Mouse (Mus musculus) heart, postnatal 0 days (tissue): ENCODE measurements around the gene Egfr. TPM values are rescaled to one million over a fixed set of nuclear protein-coding genes. Genes with fewer than 3 reads are reported as not detected.

Source experiments
- ATAC-seq: fragments of 200-750 bp; cut with Nextera tagmentation; 2 replicates; pipeline ENCODE4 v1.8.0; 2017; ENCODE audit warnings: low read depth, moderate number of reproducible peaks, moderate library complexity; ENCODE audit not compliant: insufficient read depth
- DNase-seq: peaks from one replicate; pipeline ENCODE4 v3.0.0-alpha.2; 2016; ENCODE audit warnings: low spot score
- H3K27ac ChIP-seq: fragments of 300-500 bp; sonication (generic); 2 replicates; pipeline ENCODE4 v1.5.1; 2014; ENCODE audit warnings: low read depth, mild to moderate bottlenecking
- H3K27me3 ChIP-seq: fragments of 300-500 bp; sonication (generic); 2 replicates; pipeline ENCODE4 v1.6.1; 2014; ENCODE audit warnings: low read length, mixed read lengths; ENCODE audit not compliant: control insufficient read depth, insufficient read depth
- H3K36me3 ChIP-seq: fragments of 300-500 bp; sonication (generic); replicated peaks from 2 replicates; pipeline ENCODE4 v1.6.1; 2014; ENCODE audit warnings: low read length, mixed read lengths; ENCODE audit not compliant: control insufficient read depth, insufficient read depth
- H3K4me1 ChIP-seq: fragments of 300-500 bp; sonication (generic); 2 replicates; pipeline ENCODE4 v1.6.1; 2014; ENCODE audit warnings: antibody characterized with exemption; ENCODE audit not compliant: control insufficient read depth, insufficient read depth
- H3K4me2 ChIP-seq: fragments of 300-500 bp; sonication (generic); 2 replicates; pipeline ENCODE4 v1.6.1; 2014; ENCODE audit warnings: low read depth, mild to moderate bottlenecking, low read length, moderate library complexity
- H3K4me3 ChIP-seq: fragments of 300-500 bp; sonication (generic); 2 replicates; pipeline ENCODE4 v1.5.1; 2014; ENCODE audit warnings: low read depth, low read length
- H3K9ac ChIP-seq: fragments of 300-500 bp; sonication (generic); replicated peaks from 2 replicates; pipeline ENCODE4 v1.6.1; 2014; ENCODE audit warnings: low read depth, low read length, mixed read lengths
- H3K9me3 ChIP-seq: fragments of 300-500 bp; sonication (generic); replicated peaks from 2 replicates; pipeline ENCODE4 v1.6.1; 2016; ENCODE audit warnings: low read length; ENCODE audit not compliant: control insufficient read depth
- CTCF ChIP-seq: IDR thresholded peaks from 2 replicates; pipeline ENCODE4 v1.5.1; 2016; ENCODE audit warnings: antibody characterized with exemption, control low read depth, low read depth
- EP300 ChIP-seq: IDR thresholded peaks from 2 replicates; pipeline ENCODE4 v1.6.1; 2016; ENCODE audit warnings: antibody characterized with exemption, low read depth
- WGBS: fragments of 180-500 bp; shearing (Covaris S2); extraction: QIAGEN DNeasy Blood & Tissue Kit; methylation state at CpG from one replicate; pipeline ENCODE4 v1.1.7; 2014; 5-methylcytosine and 5-hydroxymethylcytosine counted together
- polyA plus RNA-seq: library from polyadenylated mRNA; unstranded; fragments of >200 nt; fragmentation: Nextera tagmentation; extraction: Ambion mirVana; gene quantifications from 2 replicates; pipeline ENCODE4 v1.2.1, GENCODE M21; 2015
- total RNA-seq: library from RNA; depleted of rRNA; stranded (reverse); fragments of >200 nt; gene quantifications from 2 replicates; pipeline ENCODE4 v1.2.3, GENCODE M21; 2014; ENCODE audit warnings: low replicate concordance

The Egfr gene
- total and polyA plus RNA-seq, 2 experiments from 2014 or later: 1.2 to 2.5 TPM

GRCm38 (mm10) chr11:16864980-16865561, 113.1 kb downstream of the Egfr start:
- ATAC-seq (no peak), DNase-seq (no peak)
- 17% methylated on average over 3 of the region's 3 CpGs for WGBS
- Histone ChIP-seq H3K4me1 (peaks cover 8% of the 10 kb centered on the region; the same call in 1 of the 2 replicates), H3K4me3 (no peak overlapping the region), H3K36me3 (no peaks in the 10 kb centered on the region), H3K4me2 (no peak overlapping the region), H3K9me3 (no peaks in the 10 kb centered on the region), H3K27ac (no peak overlapping the region), H3K27me3 (0 out of 2 replicates have a peak, but pooled peaks cover 5% of the 10 kb centered on the region), H3K9ac (no peak overlapping the region)
- no peak for TF ChIP-seq EP300
- no peak for TF ChIP-seq CTCF

DNA sequence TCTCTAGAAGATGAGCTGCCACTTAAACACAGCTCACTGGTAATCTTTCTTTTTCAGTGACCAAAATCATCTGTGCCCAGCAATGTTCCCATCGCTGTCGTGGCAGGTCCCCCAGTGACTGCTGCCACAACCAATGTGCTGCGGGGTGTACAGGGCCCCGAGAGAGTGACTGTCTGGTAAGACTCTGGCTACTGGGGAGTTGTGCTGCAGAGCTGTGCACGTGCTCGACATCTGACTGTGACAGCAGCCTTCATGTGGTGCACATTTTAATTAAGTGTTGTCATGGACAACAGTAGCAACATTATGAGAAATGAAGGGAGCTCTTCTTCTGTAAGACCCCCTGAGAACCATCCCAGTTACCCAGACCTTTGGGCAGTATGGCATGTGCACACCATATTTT, 116.0 kb downstream of the Egfr start:
- Histone ChIP-seq H3K9ac (no peak overlapping the region), H3K27me3 (peaks cover 5% of the 10 kb centered on the region; the same call in 1 of the 2 replicates), H3K27ac (no peak overlapping the region), H3K4me2 (no peak overlapping the region), H3K4me3 (no peak overlapping the region), H3K9me3 (no peaks in the 10 kb centered on the region), H3K4me1 (peaks cover 8% of the 10 kb centered on the region; the same call in 1 of the 2 replicates), H3K36me3 (no peaks in the 10 kb centered on the region)
- TF ChIP-seq EP300: no peak
- TF ChIP-seq CTCF: no peak
- 65% methylated on average over 6 of the region's 6 CpGs for WGBS
- ATAC-seq (no peak), DNase-seq (no peak)

- DNase-seq (no peak), ATAC-seq (no peak)
- Histone ChIP-seq H3K27ac (no peak overlapping the region), H3K36me3 (no peaks in the 10 kb centered on the region), H3K9ac (no peak overlapping the region), H3K27me3 (peaks cover 5% of the 10 kb centered on the region), H3K4me1 (peaks cover 8% of the 10 kb centered on the region; the same call in 1 of the 2 replicates), H3K9me3 (no peaks in the 10 kb centered on the region), H3K4me3 (no peak overlapping the region), H3K4me2 (no peak overlapping the region)
- WGBS: 69% methylated on average over 2 of the region's 2 CpGs
- no peak for TF ChIP-seq CTCF
- TF ChIP-seq EP300: no peak
Observed at GRCm38 (mm10) chr11:16869506-16869905, 117.5 kb downstream of the Egfr start.

GRCm38 (mm10) chr11:16871120-16871519, 119.1 kb downstream of the Egfr start:
- no peak overlapping the region for H3K4me3 ChIP-seq
- H3K4me2 ChIP-seq: no peak overlapping the region
- no peaks in the 10 kb centered on the region for H3K9me3 ChIP-seq
- H3K4me1 ChIP-seq: no peaks in the 10 kb centered on the region
- ATAC-seq (no peak), DNase-seq (peak; percentile 5)
- TF ChIP-seq CTCF (0 out of 2 replicates have a peak, but pooled peaks have one; percentile 8), EP300 (no peak)
- no peaks in the 10 kb centered on the region for H3K36me3 ChIP-seq
- 61% methylated on average over 5 of the region's 5 CpGs for WGBS
- no peak overlapping the region for H3K9ac ChIP-seq
- no peak overlapping the region for H3K27ac ChIP-seq
- peaks cover 5% of the 10 kb centered on the region for H3K27me3 ChIP-seq

DNA sequence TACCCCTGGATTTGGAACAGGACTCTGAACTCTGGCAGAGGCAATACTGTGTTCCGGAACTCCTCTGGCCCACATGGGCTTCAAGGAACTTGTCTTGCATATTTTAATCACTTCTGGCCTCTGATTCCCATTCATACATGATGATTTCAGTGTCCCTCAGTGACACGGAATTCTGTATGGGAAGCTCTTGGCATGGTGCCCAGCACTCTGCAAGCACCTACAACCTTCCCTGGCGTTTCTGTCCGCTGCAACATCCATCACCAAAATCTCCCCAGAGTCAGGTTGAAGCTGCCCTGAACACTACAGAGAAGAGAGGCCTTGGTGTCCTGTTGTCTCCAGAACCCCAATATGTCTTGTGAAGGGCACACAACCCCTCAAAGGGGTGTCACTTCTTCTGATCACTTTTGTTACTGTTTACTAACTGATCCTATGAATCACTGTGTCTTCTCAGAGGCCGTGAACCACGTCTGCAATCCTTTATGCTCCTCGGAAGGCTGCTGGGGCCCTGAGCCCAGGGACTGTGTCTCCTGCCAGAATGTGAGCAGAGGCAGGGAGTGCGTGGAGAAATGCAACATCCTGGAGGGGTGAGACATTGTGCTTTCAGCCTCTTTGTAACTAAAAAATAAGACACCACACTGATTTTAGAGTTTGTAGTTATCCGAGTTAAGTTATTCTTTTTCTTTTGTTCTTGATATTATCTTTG, 125.8 kb downstream of the Egfr start:
- WGBS: 31% methylated on average over 9 of the region's 9 CpGs
- no peak overlapping the region for H3K9ac ChIP-seq
- no peak overlapping the region for H3K4me3 ChIP-seq
- H3K9me3 ChIP-seq: no peaks in the 10 kb centered on the region
- no peak for TF ChIP-seq CTCF
- TF ChIP-seq EP300: no peak
- no peaks in the 10 kb centered on the region for H3K4me1 ChIP-seq
- H3K36me3 ChIP-seq: no peaks in the 10 kb centered on the region
- DNase-seq (no peak), ATAC-seq (no peak)
- no peaks in the 10 kb centered on the region; the same call in 1 of the 2 replicates for H3K27me3 ChIP-seq
- no peak overlapping the region for H3K4me2 ChIP-seq
- no peak overlapping the region for H3K27ac ChIP-seq
